Mouse (Mus musculus): ENCODE results near the gene Rad51d.
"Not testable (repeated sequence)": the region's sequence is repeated elsewhere in the genome, so short reads cannot be mapped to it uniquely, and the experiment has no call there.

Rad51d gene

GRCm38 (mm10) chr11:82855327-82855973, 35.0 kb downstream of the Rad51d start:
- DNase-seq (ENCODE audit: low spot score): no peak

- no peak for DNase-seq (ENCODE audit: low spot score)
Measured at GRCm38 (mm10) chr11:82854111-82854510, 36.3 kb downstream of the Rad51d start.

- DNase-seq (ENCODE audit: low spot score): no peak
Measured at GRCm38 (mm10) chr11:82852958-82853357, 37.5 kb downstream of the Rad51d start.

GRCm38 (mm10) chr11:82852540-82852939, 37.9 kb downstream of the Rad51d start:
- no peak for DNase-seq (ENCODE audit: low spot score)

- DNase-seq (ENCODE audit: low spot score): no peak
Measured at GRCm38 (mm10) chr11:82852115-82852514, 38.3 kb downstream of the Rad51d start.

GRCm38 (mm10) chr11:82850259-82850658, 40.2 kb downstream of the Rad51d start:
- no peak for DNase-seq (ENCODE audit: low spot score)

GRCm38 (mm10) chr11:82847571-82848000, 42.8 kb downstream of the Rad51d start:
- no peak for DNase-seq (ENCODE audit: low spot score)

GRCm38 (mm10) chr11:82846938-82847337, 43.5 kb downstream of the Rad51d start:
- DNase-seq (ENCODE audit: low spot score): no peak

- DNase-seq (ENCODE audit: low spot score): no peak
Measured at GRCm38 (mm10) chr11:82846079-82846436, 44.4 kb downstream of the Rad51d start.

- no peak for DNase-seq (ENCODE audit: low spot score)
Measured at GRCm38 (mm10) chr11:82845415-82846078, 44.9 kb downstream of the Rad51d start.

- DNase-seq (ENCODE audit: low spot score): no peak
Measured at GRCm38 (mm10) chr11:82844771-82845414, 45.5 kb downstream of the Rad51d start.

GRCm38 (mm10) chr11:82838511-82838910, 51.9 kb downstream of the Rad51d start:
- no peak for DNase-seq (ENCODE audit: low spot score)

- DNase-seq (ENCODE audit: low spot score): no peak
Measured at GRCm38 (mm10) chr11:82837848-82838247, 52.6 kb downstream of the Rad51d start.

GRCm38 (mm10) chr11:82837192-82837591, 53.2 kb downstream of the Rad51d start:
- DNase-seq (ENCODE audit: low spot score): no peak

GRCm38 (mm10) chr11:82835616-82836432, 54.6 kb downstream of the Rad51d start:
- DNase-seq (ENCODE audit: low spot score): no peak

GRCm38 (mm10) chr11:82834359-82834758, 56.1 kb downstream of the Rad51d start:
- DNase-seq (ENCODE audit: low spot score): not testable (repeated sequence)

GRCm38 (mm10) chr11:82833929-82834328, 56.5 kb downstream of the Rad51d start:
- no peak for DNase-seq (ENCODE audit: low spot score)

GRCm38 (mm10) chr11:82832402-82832801, 58.0 kb downstream of the Rad51d start:
- not testable (repeated sequence) for DNase-seq (ENCODE audit: low spot score)

- DNase-seq (ENCODE audit: low spot score): no peak
Measured at GRCm38 (mm10) chr11:82831008-82831893, 59.2 kb downstream of the Rad51d start.

- no peak for DNase-seq (ENCODE audit: low spot score)
Measured at GRCm38 (mm10) chr11:82826818-82827217, 63.6 kb downstream of the Rad51d start.
